Comparison of ENCODE assay signal across 15 mouse cellular contexts in the genomic region with DNA sequence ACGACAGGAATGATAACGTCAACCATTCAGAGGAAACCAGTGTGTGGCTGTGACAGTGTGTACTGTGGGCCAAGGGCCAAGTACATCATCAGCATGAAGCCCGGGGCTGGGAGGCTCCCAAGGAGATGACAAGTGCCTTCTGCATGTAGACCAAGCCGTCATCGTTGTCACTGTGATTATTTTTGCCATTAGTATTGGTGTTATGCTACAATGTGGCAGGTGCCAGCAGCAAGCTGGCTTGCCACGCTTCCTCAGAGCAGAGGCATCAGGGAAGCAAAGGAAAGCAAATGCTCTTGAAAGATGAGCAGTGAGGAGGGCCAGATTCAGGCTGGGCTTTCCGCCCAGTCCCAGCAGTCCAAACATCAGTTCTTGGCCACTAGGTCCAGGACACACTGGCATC. TPM values are rescaled to one million over a fixed set of nuclear protein-coding genes. Genes with fewer than 3 reads are reported as not detected.
DNase-seq lines count a peak whose midpoint lies in the region; ATAC-seq and TF ChIP-seq lines count a peak whose summit lies in the region.
"Had no signal": no experiment of that assay in that cellular context is flagged by ENCODE, and none has a peak within 500 bp of the region (broad histone marks: within the 10 kb centered on the region; RNA-seq: fewer than 3 reads in every experiment).

No protein-coding gene starts in this region.

- H3K4me2 ChIP-seq in hindbrain, postnatal 0 days (ENCODE audit: low read depth, low read length), result no peak overlapping the region
- H3K4me2 ChIP-seq in hindbrain, embryonic 12.5 days (replicated peaks), result no peak overlapping the region
- H3K4me2 ChIP-seq: heart, embryonic 15.5 days; kidney, embryonic 15.5 days; midbrain, embryonic 13.5 days; neural tube, embryonic 13.5 days had no signal

- peak overlapping the region; percentile 32; the same call in 1 of the 2 replicates for H3K27ac ChIP-seq in hindbrain, postnatal 0 days
- H3K27ac ChIP-seq in hindbrain, embryonic 12.5 days, result no peak overlapping the region
- H3K27ac ChIP-seq: heart, embryonic 15.5 days; kidney, embryonic 15.5 days; liver, embryonic 14.5 days; midbrain, embryonic 13.5 days; neural tube, embryonic 13.5 days had no signal

- no peaks in the 10 kb centered on the region for H3K9me3 ChIP-seq in hindbrain, postnatal 0 days (ENCODE audit: low read length)
- no peaks in the 10 kb centered on the region for H3K9me3 ChIP-seq in hindbrain, embryonic 12.5 days (replicated peaks)
- H3K9me3 ChIP-seq: heart, embryonic 15.5 days; kidney, embryonic 15.5 days; midbrain, embryonic 13.5 days; neural tube, embryonic 13.5 days had no signal

- no peaks in the 10 kb centered on the region for H3K36me3 ChIP-seq in hindbrain, postnatal 0 days (ENCODE audit: insufficient read depth, low read length)
- no peaks in the 10 kb centered on the region for H3K36me3 ChIP-seq in hindbrain, embryonic 12.5 days
- H3K36me3 ChIP-seq: heart, embryonic 15.5 days; kidney, embryonic 15.5 days; midbrain, embryonic 13.5 days; neural tube, embryonic 13.5 days had no signal

- H3K4me3 ChIP-seq in hindbrain, postnatal 0 days (ENCODE audit: low read length), result no peak overlapping the region
- no peak overlapping the region for H3K4me3 ChIP-seq in hindbrain, embryonic 12.5 days
- H3K4me3 ChIP-seq: heart, embryonic 15.5 days; kidney, embryonic 15.5 days; midbrain, embryonic 13.5 days; neural tube, embryonic 13.5 days had no signal

- no peak overlapping the region for H3K9ac ChIP-seq in hindbrain, postnatal 0 days (replicated peaks; ENCODE audit: low read length)
- no peak overlapping the region for H3K9ac ChIP-seq in hindbrain, embryonic 12.5 days
- H3K9ac ChIP-seq: heart, embryonic 15.5 days; kidney, embryonic 15.5 days; liver, embryonic 14.5 days; midbrain, embryonic 13.5 days; neural tube, embryonic 13.5 days had no signal

- 53% methylated on average over 7 of the region's 7 CpGs for WGBS in hindbrain, postnatal 0 days
- WGBS in hindbrain, embryonic 12.5 days, result 77% methylated on average over 7 of the region's 7 CpGs

- H3K27me3 ChIP-seq in hindbrain, postnatal 0 days (ENCODE audit: insufficient read depth, low read length), result no peaks in the 10 kb centered on the region
- H3K27me3 ChIP-seq in hindbrain, embryonic 12.5 days, result peaks cover 15% of the 10 kb centered on the region; the same call in 1 of the 2 replicates

- no peaks in the 10 kb centered on the region; the same call in 1 of the 2 replicates for H3K4me1 ChIP-seq in hindbrain, postnatal 0 days (ENCODE audit: insufficient read depth, low read length)
- no peaks in the 10 kb centered on the region for H3K4me1 ChIP-seq in hindbrain, embryonic 12.5 days
- H3K4me1 ChIP-seq: heart, embryonic 15.5 days; kidney, embryonic 15.5 days; midbrain, embryonic 13.5 days; neural tube, embryonic 13.5 days had no signal

- DNase-seq in hindbrain, postnatal 0 days (ENCODE audit: low spot score), result peak; percentile 80
- DNase-seq in right cerebral cortex, postnatal 10 days (ENCODE audit: low spot score in 2 of 2), result peak; percentile 49 to 51
- DNase-seq in right cerebral cortex, adult 2 months (ENCODE audit: low spot score in 2 of 2), result no peak
- peak; percentile 73 to 79 for DNase-seq in cerebellum, postnatal 25 days
- peak; percentile 45 to 67 for DNase-seq in layer of hippocampus, postnatal 36 days
- no peak for DNase-seq in frontal cortex, postnatal 14 days (ENCODE audit: low spot score in 2 of 2)
- DNase-seq in adipocyte (ENCODE audit: low spot score), result no peak
- DNase-seq: lung, postnatal 36 days had no signal

- no peak for TF ChIP-seq CTCF in hindbrain, postnatal 0 days (IDR thresholded peaks at IDR 0.05; ENCODE audit: low read depth)

- peak; percentile 75 for ATAC-seq in hindbrain, postnatal 0 days
- no peak for ATAC-seq in hindbrain, embryonic 12.5 days (ENCODE audit: low FRiP score)
- ATAC-seq: midbrain, embryonic 13.5 days had no signal

RNA-seq across cellular contexts. Expression of gene Psmb2, which starts 16.2 kb away (rescaled TPM):
- 164 and 207 TPM in 2 replicates for total RNA-seq in hindbrain, postnatal 0 days (2014; rRNA removed)
- polyA plus RNA-seq in hindbrain, postnatal 0 days (2015; fragmentation: Nextera tagmentation; extraction: Ambion mirVana), result 465 and 473 TPM in 2 replicates
- polyA plus RNA-seq in hindbrain, embryonic 12.5 days (2016; fragmentation: Nextera tagmentation; extraction: Ambion mirVana), result 393 and 431 TPM in 2 replicates
- total RNA-seq in layer of hippocampus, postnatal 36 days (2021), result 100 to 1,000 TPM; 103 to 111 TPM

RNA-seq across cellular contexts. Expression of gene 5730409E04Rik, which starts 51.6 kb away (rescaled TPM):
- total RNA-seq in hindbrain, postnatal 0 days (2014; rRNA removed), result 74.9 and 93.8 TPM in 2 replicates
- 28.7 and 30.2 TPM in 2 replicates for polyA plus RNA-seq in hindbrain, postnatal 0 days (2015; fragmentation: Nextera tagmentation; extraction: Ambion mirVana)
- polyA plus RNA-seq in hindbrain, embryonic 12.5 days (2016; fragmentation: Nextera tagmentation; extraction: Ambion mirVana), result 2.5 and 3.1 TPM in 2 replicates
- total RNA-seq in layer of hippocampus, postnatal 36 days (2021), result 10 to 100 TPM; 62.2 to 74.0 TPM
- total RNA-seq: MEL had no signal

Comparison
In these comparisons a context has a peak if more than half of its experiments do, and no peak if none do; other contexts are left out.
1. DNase-seq: peak in hindbrain, postnatal 0 days (single experiment), right cerebral cortex, postnatal 10 days (2 of 2), cerebellum, postnatal 25 days (2 of 2) and layer of hippocampus, postnatal 36 days (2 of 2); none in right cerebral cortex, adult 2 months (0 of 2), frontal cortex, postnatal 14 days (0 of 2) and adipocyte (single experiment).